Mouse (Mus musculus): ENCODE data around the gene Gpr152. TPM values are rescaled to one million over a fixed set of nuclear protein-coding genes. Genes with fewer than 3 reads are reported as not detected.
"Not testable (repeated sequence)": the region's sequence is repeated elsewhere in the genome, so short reads cannot be mapped to it uniquely, and the experiment has no call there.

The Gpr152 gene
- total and polyA plus RNA-seq, 2 experiments from 2014 or later: 0.16 TPM; not detected in 1

GRCm38 (mm10) chr19:4118350-4118749 lies 21.2 kb upstream of the Gpr152 start:
- Histone ChIP-seq H3K4me3 (ENCODE audit: low read depth, low read length) (no peak overlapping the region), H3K27me3 (ENCODE audit: insufficient read depth, low read length) (no peaks in the 10 kb centered on the region), H3K4me1 (ENCODE audit: insufficient read depth, low read length) (peaks cover 7% of the 10 kb centered on the region), H3K9ac (replicated peaks; ENCODE audit: low read length, poor library complexity, severe bottlenecking) (no peak overlapping the region), H3K4me2 (ENCODE audit: low read depth, low read length, poor library complexity, severe bottlenecking) (no peak overlapping the region), H3K27ac (ENCODE audit: low read depth, low read length) (no peak overlapping the region), H3K9me3 (ENCODE audit: low read length) (no peaks in the 10 kb centered on the region), H3K36me3 (ENCODE audit: insufficient read depth, low read length) (peaks cover 45% of the 10 kb centered on the region)
- TF ChIP-seq CTCF (IDR thresholded peaks at IDR 0.05): no peak
- WGBS: 90% methylated on average over 2 of the region's 2 CpGs
- DNase-seq (ENCODE audit: low spot score): no peak
- ATAC-seq (ENCODE audit: low FRiP score): no peak

- Histone ChIP-seq H3K4me1 (ENCODE audit: insufficient read depth, low read length) (peaks cover 7% of the 10 kb centered on the region), H3K9ac (replicated peaks; ENCODE audit: low read length, poor library complexity, severe bottlenecking) (peak overlapping the region; percentile 42), H3K27ac (ENCODE audit: low read depth, low read length) (peak overlapping the region; percentile 86; the same call in 1 of the 2 replicates), H3K4me2 (ENCODE audit: low read depth, low read length, poor library complexity, severe bottlenecking) (peak overlapping the region; percentile 46), H3K4me3 (ENCODE audit: low read depth, low read length) (peak overlapping the region; percentile 44; the same call in 1 of the 2 replicates), H3K27me3 (ENCODE audit: insufficient read depth, low read length) (no peaks in the 10 kb centered on the region), H3K9me3 (ENCODE audit: low read length) (no peaks in the 10 kb centered on the region), H3K36me3 (ENCODE audit: insufficient read depth, low read length) (peaks cover 30% of the 10 kb centered on the region)
- no peak for TF ChIP-seq CTCF (IDR thresholded peaks at IDR 0.05)
- WGBS: 88% methylated on average over 6 of the region's 6 CpGs
- DNase-seq (ENCODE audit: low spot score): no peak
- ATAC-seq (ENCODE audit: low FRiP score): no peak
Measured at GRCm38 (mm10) chr19:4119716-4120487, 19.7 kb upstream of the Gpr152 start.

- H3K27ac ChIP-seq (ENCODE audit: low read depth, low read length): peak overlapping the region; percentile 86
Measured at GRCm38 (mm10) chr19:4120496-4120895, 19.1 kb upstream of the Gpr152 start.

GRCm38 (mm10) chr19:4121097-4121805 lies 18.3 kb upstream of the Gpr152 start:
- no peak; the same call in 1 of the 2 replicates for TF ChIP-seq CTCF (IDR thresholded peaks at IDR 0.05)
- peak overlapping the region; percentile 86 for H3K27ac ChIP-seq (ENCODE audit: low read depth, low read length)
- H3K9me3 ChIP-seq (ENCODE audit: low read length): no peaks in the 10 kb centered on the region
- WGBS: 4% methylated on average over 38 of the region's 38 CpGs
- H3K4me1 ChIP-seq (ENCODE audit: insufficient read depth, low read length): peaks cover 7% of the 10 kb centered on the region
- DNase-seq (ENCODE audit: low spot score): peak; percentile 99
- peak overlapping the region; percentile 64 for H3K9ac ChIP-seq (replicated peaks; ENCODE audit: low read length, poor library complexity, severe bottlenecking)
- no peaks in the 10 kb centered on the region for H3K27me3 ChIP-seq (ENCODE audit: insufficient read depth, low read length)
- peaks cover 16% of the 10 kb centered on the region for H3K36me3 ChIP-seq (ENCODE audit: insufficient read depth, low read length)
- ATAC-seq (ENCODE audit: low FRiP score): peak; percentile 89
- peak overlapping the region; percentile 46 for H3K4me2 ChIP-seq (ENCODE audit: low read depth, low read length, poor library complexity, severe bottlenecking)
- H3K4me3 ChIP-seq (ENCODE audit: low read depth, low read length): peak overlapping the region; percentile 44

More at GRCm38 (mm10) chr19:4120496-4120895, 19.1 kb upstream of the Gpr152 start:
- Histone ChIP-seq H3K27me3 (ENCODE audit: insufficient read depth, low read length) (no peaks in the 10 kb centered on the region), H3K9me3 (ENCODE audit: low read length) (no peaks in the 10 kb centered on the region), H3K4me1 (ENCODE audit: insufficient read depth, low read length) (peaks cover 7% of the 10 kb centered on the region), H3K4me2 (ENCODE audit: low read depth, low read length, poor library complexity, severe bottlenecking) (peak overlapping the region; percentile 46), H3K4me3 (ENCODE audit: low read depth, low read length) (peak overlapping the region; percentile 44), H3K9ac (replicated peaks; ENCODE audit: low read length, poor library complexity, severe bottlenecking) (peak overlapping the region; percentile 42), H3K36me3 (ENCODE audit: insufficient read depth, low read length) (peaks cover 24% of the 10 kb centered on the region)
- no peak for TF ChIP-seq CTCF (IDR thresholded peaks at IDR 0.05)
- 96% methylated on average over 2 of the region's 2 CpGs for WGBS
- ATAC-seq (ENCODE audit: low FRiP score) (no peak), DNase-seq (ENCODE audit: low spot score) (no peak)

- H3K27me3 ChIP-seq (ENCODE audit: insufficient read depth, low read length); DNase-seq (ENCODE audit: low spot score); H3K9ac ChIP-seq (replicated peaks; ENCODE audit: low read length, poor library complexity, severe bottlenecking); H3K4me3 ChIP-seq (ENCODE audit: low read depth, low read length); ATAC-seq (ENCODE audit: low FRiP score); H3K9me3 ChIP-seq (ENCODE audit: low read length): not testable (repeated sequence)
- peaks cover 10% of the 10 kb centered on the region; the same call in 1 of the 2 replicates for H3K36me3 ChIP-seq (ENCODE audit: insufficient read depth, low read length)
- H3K4me1 ChIP-seq (ENCODE audit: insufficient read depth, low read length): peaks cover 13% of the 10 kb centered on the region
- 0 out of 2 replicates have a peak overlapping the region, but pooled peaks have one; percentile 20 for H3K4me2 ChIP-seq (ENCODE audit: low read depth, low read length, poor library complexity, severe bottlenecking)
- WGBS: 63% methylated on average over 6 of the region's 6 CpGs
- H3K27ac ChIP-seq (ENCODE audit: low read depth, low read length): 0 out of 2 replicates have a peak overlapping the region, but pooled peaks have one; percentile 32
Measured at GRCm38 (mm10) chr19:4121896-4122295, 17.7 kb upstream of the Gpr152 start.
